Mouse (Mus musculus): Measurements from ENCODE around the gene Chn1.

- TF ChIP-seq CTCF (conservative IDR thresholded peaks at IDR 0.05 in 1 of 2, IDR thresholded peaks at IDR 0.05 in 1 of 2; ENCODE audit: low read depth in 2 of 2, low read length in 2 of 2) (no peak), HCFC1 (IDR thresholded peaks at IDR 0.05; ENCODE audit: low read depth, low read length) (no peak), MAZ (IDR thresholded peaks at IDR 0.05; ENCODE audit: low read depth, low read length) (no peak), MXI1 (IDR thresholded peaks at IDR 0.05; ENCODE audit: low read depth, low read length) (no peak), MAX (IDR thresholded peaks at IDR 0.05; ENCODE audit: low read length) (no peak), RAD21 (IDR thresholded peaks at IDR 0.05; ENCODE audit: low read depth, low read length) (no peak)
These were observed 158.6 kb downstream of the Chn1 start for GRCm38 (mm10) chr2:73616434-73617057.
